Mouse (Mus musculus): Measurements from ENCODE around the gene Duox1. TPM values are rescaled to one million over a fixed set of nuclear protein-coding genes. Genes with fewer than 3 reads are reported as not detected.
"Not testable (repeated sequence)": the region's sequence is repeated elsewhere in the genome, so short reads cannot be mapped to it uniquely, and the experiment has no call there.

Duox1 gene
- polyA plus RNA-seq, 1 experiment from 2014 or later: 0.10 TPM

GRCm38 (mm10) chr2:122317384-122317783 lies 1.9 kb downstream of the Duox1 start:
- Histone ChIP-seq H3K36me3 (no peaks in the 10 kb centered on the region), H3K9ac (replicated peaks) (no peak overlapping the region), H3K4me2 (no peak overlapping the region), H3K9me3 (replicated peaks) (no peaks in the 10 kb centered on the region), H3K27me3 (replicated peaks) (peaks cover 28% of the 10 kb centered on the region), H3K27ac (replicated peaks) (no peak overlapping the region), H3K4me1 (peaks cover 11% of the 10 kb centered on the region), H3K4me3 (replicated peaks) (no peak overlapping the region)
- no peak for ATAC-seq (ENCODE audit: low FRiP score)
- 74% methylated on average over 4 of the region's 4 CpGs for WGBS

GRCm38 (mm10) chr2:122323960-122324359 lies 8.5 kb downstream of the Duox1 start:
- no peak overlapping the region for H3K4me3 ChIP-seq (replicated peaks)
- whole genome bisulfite sequencing: 70% methylated on average over 3 of the region's 3 CpGs

GRCm38 (mm10) chr2:122324586-122324985 lies 9.1 kb downstream of the Duox1 start:
- H3K9ac ChIP-seq (replicated peaks): no peak overlapping the region
- H3K36me3 ChIP-seq: no peaks in the 10 kb centered on the region
- H3K27me3 ChIP-seq (replicated peaks): no peaks in the 10 kb centered on the region
- no peak for ATAC-seq (ENCODE audit: low FRiP score)
- H3K4me2 ChIP-seq: no peak overlapping the region
- H3K4me3 ChIP-seq (replicated peaks): no peak overlapping the region
- 82% methylated on average over 3 of the region's 3 CpGs for WGBS
- H3K9me3 ChIP-seq (replicated peaks): no peaks in the 10 kb centered on the region
- H3K27ac ChIP-seq (replicated peaks): no peak overlapping the region
- no peaks in the 10 kb centered on the region for H3K4me1 ChIP-seq

More at GRCm38 (mm10) chr2:122323960-122324359, 8.5 kb downstream of the Duox1 start:
- ATAC-seq (ENCODE audit: low FRiP score): no peak
- Histone ChIP-seq H3K27me3 (replicated peaks) (no peaks in the 10 kb centered on the region), H3K4me2 (no peak overlapping the region), H3K9ac (replicated peaks) (no peak overlapping the region), H3K27ac (replicated peaks) (no peak overlapping the region), H3K9me3 (replicated peaks) (no peaks in the 10 kb centered on the region), H3K36me3 (no peaks in the 10 kb centered on the region), H3K4me1 (no peaks in the 10 kb centered on the region)

GRCm38 (mm10) chr2:122325361-122325760 lies 9.9 kb downstream of the Duox1 start:
- Histone ChIP-seq H3K36me3 (no peaks in the 10 kb centered on the region), H3K4me3 (replicated peaks) (no peak overlapping the region), H3K27ac (replicated peaks) (no peak overlapping the region), H3K4me1 (no peaks in the 10 kb centered on the region), H3K9ac (replicated peaks) (no peak overlapping the region), H3K4me2 (no peak overlapping the region), H3K27me3 (replicated peaks) (no peaks in the 10 kb centered on the region), H3K9me3 (replicated peaks) (no peaks in the 10 kb centered on the region)
- ATAC-seq (ENCODE audit: low FRiP score): no peak
- 79% methylated on average over 2 of the region's 2 CpGs for WGBS

GRCm38 (mm10) chr2:122327986-122328385 lies 12.5 kb downstream of the Duox1 start:
- Histone ChIP-seq H3K9me3 (replicated peaks) (no peaks in the 10 kb centered on the region), H3K4me1 (no peaks in the 10 kb centered on the region), H3K27me3 (replicated peaks) (no peaks in the 10 kb centered on the region), H3K4me3 (replicated peaks) (no peak overlapping the region), H3K36me3 (no peaks in the 10 kb centered on the region), H3K9ac (replicated peaks) (no peak overlapping the region), H3K27ac (replicated peaks) (no peak overlapping the region), H3K4me2 (no peak overlapping the region)
- no peak for ATAC-seq (ENCODE audit: low FRiP score)
- WGBS: 80% methylated on average over 3 of the region's 3 CpGs

GRCm38 (mm10) chr2:122330317-122330716 lies 14.8 kb downstream of the Duox1 start:
- not testable (repeated sequence) for H3K4me1 ChIP-seq; H3K4me2 ChIP-seq; H3K36me3 ChIP-seq; H3K9ac ChIP-seq (replicated peaks); H3K4me3 ChIP-seq (replicated peaks); ATAC-seq (ENCODE audit: low FRiP score); H3K27me3 ChIP-seq (replicated peaks); H3K27ac ChIP-seq (replicated peaks); H3K9me3 ChIP-seq (replicated peaks)
- WGBS: 90% methylated on average over 6 of the region's 6 CpGs

- no peak for ATAC-seq (ENCODE audit: low FRiP score)
- Histone ChIP-seq H3K36me3 (no peaks in the 10 kb centered on the region), H3K4me3 (replicated peaks) (no peak overlapping the region), H3K4me1 (no peaks in the 10 kb centered on the region), H3K27ac (replicated peaks) (no peak overlapping the region), H3K9ac (replicated peaks) (no peak overlapping the region), H3K4me2 (no peak overlapping the region), H3K9me3 (replicated peaks) (no peaks in the 10 kb centered on the region), H3K27me3 (replicated peaks) (no peaks in the 10 kb centered on the region)
- 91% methylated on average over 3 of the region's 3 CpGs for WGBS
Measured at GRCm38 (mm10) chr2:122332222-122332621, 16.8 kb downstream of the Duox1 start.

- no peak overlapping the region for H3K9ac ChIP-seq (replicated peaks)
- no peaks in the 10 kb centered on the region for H3K27me3 ChIP-seq (replicated peaks)
- H3K4me2 ChIP-seq: no peak overlapping the region
- no peaks in the 10 kb centered on the region for H3K36me3 ChIP-seq
- WGBS: 72% methylated on average over 3 of the region's 3 CpGs
- no peak for ATAC-seq (ENCODE audit: low FRiP score)
- H3K4me3 ChIP-seq (replicated peaks): no peak overlapping the region
- H3K4me1 ChIP-seq: no peaks in the 10 kb centered on the region
- no peak overlapping the region for H3K27ac ChIP-seq (replicated peaks)
- H3K9me3 ChIP-seq (replicated peaks): no peaks in the 10 kb centered on the region
Measured at GRCm38 (mm10) chr2:122334170-122334569, 18.7 kb downstream of the Duox1 start.

- Histone ChIP-seq H3K4me2 (peak overlapping the region; percentile 32), H3K36me3 (no peaks in the 10 kb centered on the region), H3K9me3 (replicated peaks) (no peaks in the 10 kb centered on the region), H3K4me1 (no peaks in the 10 kb centered on the region), H3K4me3 (replicated peaks) (peak overlapping the region; percentile 8; the same call in 1 of the 2 replicates), H3K9ac (replicated peaks) (no peak overlapping the region), H3K27me3 (replicated peaks) (no peaks in the 10 kb centered on the region), H3K27ac (replicated peaks) (no peak overlapping the region)
- peak; percentile 50; the same call in 1 of the 2 replicates for ATAC-seq (ENCODE audit: low FRiP score)
- 57% methylated on average over 21 of the region's 21 CpGs for WGBS
Measured at GRCm38 (mm10) chr2:122337291-122337690, 21.8 kb downstream of the Duox1 start.

GRCm38 (mm10) chr2:122345106-122345893 lies 29.8 kb downstream of the Duox1 start:
- no peak overlapping the region for H3K9ac ChIP-seq (replicated peaks)
- no peak for ATAC-seq (ENCODE audit: low FRiP score)
- H3K4me3 ChIP-seq (replicated peaks): no peak overlapping the region
- no peaks in the 10 kb centered on the region for H3K36me3 ChIP-seq
- WGBS: 87% methylated on average over 6 of the region's 6 CpGs
- no peak overlapping the region for H3K27ac ChIP-seq (replicated peaks)
- no peaks in the 10 kb centered on the region for H3K9me3 ChIP-seq (replicated peaks)
- H3K4me2 ChIP-seq: no peak overlapping the region
- peaks cover 21% of the 10 kb centered on the region for H3K4me1 ChIP-seq
- no peaks in the 10 kb centered on the region for H3K27me3 ChIP-seq (replicated peaks)

GRCm38 (mm10) chr2:122346164-122346563 lies 30.7 kb downstream of the Duox1 start:
- not testable (repeated sequence) for ATAC-seq (ENCODE audit: low FRiP score); H3K4me2 ChIP-seq; H3K9me3 ChIP-seq (replicated peaks); H3K27ac ChIP-seq (replicated peaks); H3K4me3 ChIP-seq (replicated peaks); H3K27me3 ChIP-seq (replicated peaks); H3K9ac ChIP-seq (replicated peaks); H3K36me3 ChIP-seq
- WGBS: 92% methylated on average over 6 of the region's 6 CpGs
- peaks cover 26% of the 10 kb centered on the region for H3K4me1 ChIP-seq

- 87% methylated on average over 3 of the region's 3 CpGs for WGBS
- Histone ChIP-seq H3K9me3 (replicated peaks) (no peaks in the 10 kb centered on the region), H3K4me3 (replicated peaks) (no peak overlapping the region), H3K4me1 (peaks cover 37% of the 10 kb centered on the region), H3K4me2 (no peak overlapping the region), H3K27ac (replicated peaks) (no peak overlapping the region), H3K36me3 (no peaks in the 10 kb centered on the region), H3K9ac (replicated peaks) (no peak overlapping the region), H3K27me3 (replicated peaks) (no peaks in the 10 kb centered on the region)
- ATAC-seq (ENCODE audit: low FRiP score): no peak
Measured at GRCm38 (mm10) chr2:122347257-122347656, 31.8 kb downstream of the Duox1 start.

Measured in neural tube, embryonic 15.5 days (tissue).